Mouse (Mus musculus) heart, embryonic 14.5 days (tissue): ENCODE measurements around the gene Col7a1. TPM values are rescaled to one million over a fixed set of nuclear protein-coding genes. Genes with fewer than 3 reads are reported as not detected.

Experiments used
- ATAC-seq: fragments of 200-750 bp; cut with Nextera tagmentation; 2 replicates; pipeline ENCODE4 v1.8.0; 2017; ENCODE audit warnings: low read depth, moderate TSS enrichment; ENCODE audit not compliant: insufficient number of reproducible peaks, insufficient read depth, low FRiP score
- H3K27ac ChIP-seq, 2 experiments: fragments of 200-500 bp in 1 of 2; fragments of 300-500 bp in 1 of 2; sonication (generic) in 1 of 2; replicated peaks in 1 of 2; 2 replicates each; pipeline ENCODE4 v1.5.1; 2012 to 2014; ENCODE audit warnings: low read depth in 2 of 2, low read length in 2 of 2, control low read depth in 1 of 2, mild to moderate bottlenecking in 1 of 2, mixed read lengths in 1 of 2; ENCODE audit not compliant: control insufficient read depth in 1 of 2, insufficient read depth in 1 of 2
- H3K27me3 ChIP-seq: fragments of 300-500 bp; sonication (generic); 2 replicates; pipeline ENCODE4 v1.6.1; 2014; ENCODE audit warnings: mild to moderate bottlenecking, low read length, control low read depth; ENCODE audit not compliant: control insufficient read depth, insufficient read depth
- H3K36me3 ChIP-seq: fragments of 300-500 bp; sonication (generic); 2 replicates; pipeline ENCODE4 v1.6.1; 2014; ENCODE audit warnings: mild to moderate bottlenecking, control low read depth, low read length, mixed read lengths; ENCODE audit not compliant: control insufficient read depth, insufficient read depth
- H3K4me1 ChIP-seq, 2 experiments: fragments of 200-500 bp in 1 of 2; fragments of 300-500 bp in 1 of 2; sonication (generic) in 1 of 2; 2 replicates each; pipeline ENCODE4 v1.6.1; 2012 to 2014; ENCODE audit warnings: low read length in 2 of 2, control low read depth in 1 of 2, mixed read lengths in 1 of 2; ENCODE audit not compliant: control insufficient read depth in 2 of 2, insufficient read depth in 2 of 2
- H3K4me2 ChIP-seq: fragments of 300-500 bp; sonication (generic); 2 replicates; pipeline ENCODE4 v1.6.1; 2014; ENCODE audit warnings: mild to moderate bottlenecking, low read length
- H3K4me3 ChIP-seq, 2 experiments: fragments of 200-500 bp in 1 of 2; fragments of 300-500 bp in 1 of 2; sonication (generic) in 1 of 2; 2 replicates each; pipeline ENCODE4 v1.5.1; 2012 to 2014; ENCODE audit warnings: low read length in 2 of 2, mild to moderate bottlenecking in 2 of 2, control low read depth in 1 of 2, low read depth in 1 of 2, moderate library complexity in 1 of 2; ENCODE audit not compliant: control insufficient read depth in 1 of 2, insufficient read depth in 1 of 2
- H3K9ac ChIP-seq: fragments of 300-500 bp; sonication (generic); 2 replicates; pipeline ENCODE4 v1.6.1; 2014; ENCODE audit warnings: mild to moderate bottlenecking, low read length
- H3K9me3 ChIP-seq: fragments of 300-500 bp; sonication (generic); 2 replicates; pipeline ENCODE4 v1.6.1; 2016; ENCODE audit warnings: low read length, control low read depth; ENCODE audit not compliant: control insufficient read depth
- WGBS: fragments of 180-500 bp; shearing (Covaris S2); extraction: QIAGEN DNeasy Blood & Tissue Kit; methylation state at CpG from one replicate; pipeline ENCODE4 v1.1.7; 2014; 5-methylcytosine and 5-hydroxymethylcytosine counted together
- polyA plus RNA-seq: library from polyadenylated mRNA; unstranded; fragments of >200 nt; fragmentation: Nextera tagmentation; extraction: Ambion mirVana; gene quantifications from 2 replicates; pipeline ENCODE4 v1.2.1, GENCODE M21; 2014

The Col7a1 gene
- polyA plus RNA-seq, 1 experiment from 2014 or later = 0.72 TPM

DNA sequence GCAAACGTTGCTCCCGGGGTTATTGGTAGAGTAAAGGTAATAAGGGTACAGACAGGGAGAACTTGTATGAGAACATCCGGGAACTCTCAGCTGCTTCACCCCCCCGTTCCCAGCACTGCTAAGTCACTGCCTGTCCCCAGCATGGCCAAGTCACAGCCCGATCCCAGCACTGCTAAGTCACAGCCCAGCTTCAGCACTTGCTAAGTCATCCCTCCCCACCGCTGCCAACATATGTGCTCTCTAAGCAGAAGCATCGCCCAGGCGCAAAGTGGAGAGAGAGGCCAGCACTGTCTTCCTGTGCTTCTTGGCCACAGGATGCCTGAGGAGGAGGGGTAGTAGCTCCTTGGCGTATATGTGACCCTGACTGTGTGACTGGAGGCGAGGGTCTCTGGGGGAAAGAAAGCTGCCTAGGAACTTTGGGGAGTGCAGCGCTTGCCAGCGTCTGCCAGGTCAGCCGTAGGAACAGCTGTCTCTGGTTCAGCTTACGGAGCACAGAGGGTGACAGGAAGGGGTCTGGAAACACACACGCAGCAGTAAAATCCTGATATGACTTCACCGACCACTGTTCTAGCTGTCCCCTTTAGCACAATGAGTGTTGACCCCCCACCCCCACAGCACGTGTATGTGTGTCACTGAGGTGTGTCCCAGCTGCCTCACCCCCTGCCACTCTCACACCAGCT is 56.4 kb downstream of the Col7a1 start:
- Histone ChIP-seq H3K27ac (no peak overlapping the region), H3K4me3 (no peak overlapping the region), H3K9me3 (no peaks in the 10 kb centered on the region), H3K9ac (peak overlapping the region; percentile 38), H3K36me3 (no peaks in the 10 kb centered on the region), H3K4me1 (peaks cover 11 to 14% of the 10 kb centered on the region in 2 experiments), H3K4me2 (peak overlapping the region; percentile 44), H3K27me3 (no peaks in the 10 kb centered on the region)
- WGBS = 30% methylated on average over 17 of the region's 17 CpGs
- 0 out of 2 replicates have a peak, but pooled peaks have one; percentile 23 for ATAC-seq

DNA sequence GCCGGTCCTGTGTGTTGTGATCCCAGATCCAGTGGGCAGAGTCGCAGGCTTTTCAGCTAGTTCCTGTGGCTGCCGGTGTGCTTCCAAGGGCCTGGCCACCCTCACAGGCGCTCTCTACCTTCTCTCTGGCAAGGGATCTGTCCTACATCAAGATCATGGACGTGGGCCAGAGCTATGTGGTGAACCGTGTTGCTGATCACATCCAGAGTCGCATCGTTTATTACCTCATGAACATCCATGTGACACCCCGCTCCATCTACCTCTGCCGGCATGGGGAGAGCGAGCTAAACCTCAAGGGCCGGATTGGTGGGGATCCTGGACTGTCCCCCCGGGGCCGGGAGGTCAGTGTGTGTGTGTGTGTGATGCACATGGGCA is 56.9 kb downstream of the Col7a1 start:
- H3K36me3 ChIP-seq = no peaks in the 10 kb centered on the region
- no peaks in the 10 kb centered on the region for H3K27me3 ChIP-seq
- WGBS = 57% methylated on average over 14 of the region's 14 CpGs
- H3K9me3 ChIP-seq = no peaks in the 10 kb centered on the region
- no peak overlapping the region for H3K27ac ChIP-seq
- no peak for ATAC-seq
- H3K4me3 ChIP-seq = no peak overlapping the region
- peak overlapping the region; percentile 44; the same call in 1 of the 2 replicates for H3K4me2 ChIP-seq
- peaks cover 11 to 14% of the 10 kb centered on the region in 2 experiments for H3K4me1 ChIP-seq
- peak overlapping the region; percentile 38; the same call in 1 of the 2 replicates for H3K9ac ChIP-seq

GRCm38 (mm10) chr9:109015397-109015796 is 62.0 kb downstream of the Col7a1 start:
- Histone ChIP-seq H3K27me3 (no peaks in the 10 kb centered on the region), H3K36me3 (no peaks in the 10 kb centered on the region), H3K4me3 (no peak overlapping the region), H3K27ac (no peak overlapping the region), H3K9me3 (no peaks in the 10 kb centered on the region), H3K4me1 (peaks cover 0 to 5% of the 10 kb centered on the region in 2 experiments; a peak in 3 of 4 replicates), H3K9ac (no peak overlapping the region), H3K4me2 (no peak overlapping the region)
- WGBS = 42% methylated on average over 8 of the region's 8 CpGs
- ATAC-seq = no peak

GRCm38 (mm10) chr9:109016973-109017604 is 63.7 kb downstream of the Col7a1 start:
- 45% methylated on average over 11 of the region's 11 CpGs for WGBS
- Histone ChIP-seq H3K9ac (no peak overlapping the region), H3K4me2 (no peak overlapping the region), H3K4me3 (no peak overlapping the region), H3K9me3 (no peaks in the 10 kb centered on the region), H3K27ac (no peak overlapping the region), H3K36me3 (no peaks in the 10 kb centered on the region), H3K27me3 (no peaks in the 10 kb centered on the region), H3K4me1 (peaks cover 0 to 5% of the 10 kb centered on the region in 2 experiments; a peak in 2 of 4 replicates)
- ATAC-seq = no peak

- no peak for ATAC-seq
- no peak overlapping the region for H3K27ac ChIP-seq
- WGBS = 79% methylated on average over 4 of the region's 4 CpGs
- H3K27me3 ChIP-seq = no peaks in the 10 kb centered on the region
- no peak overlapping the region for H3K4me3 ChIP-seq
- no peaks in the 10 kb centered on the region for H3K4me1 ChIP-seq
- no peaks in the 10 kb centered on the region for H3K36me3 ChIP-seq
- H3K9ac ChIP-seq = no peak overlapping the region
- H3K4me2 ChIP-seq = no peak overlapping the region
- H3K9me3 ChIP-seq = no peaks in the 10 kb centered on the region
These were observed 68.0 kb downstream of the Col7a1 start for GRCm38 (mm10) chr9:109021428-109021827.

- H3K9ac ChIP-seq = no peak overlapping the region
- H3K36me3 ChIP-seq = no peaks in the 10 kb centered on the region
- ATAC-seq = no peak
- WGBS = 89% methylated on average over 17 of the region's 17 CpGs
- H3K27ac ChIP-seq = no peak overlapping the region
- H3K27me3 ChIP-seq = no peaks in the 10 kb centered on the region
- H3K4me3 ChIP-seq = no peak overlapping the region
- H3K4me1 ChIP-seq = peaks cover 0 to 7% of the 10 kb centered on the region in 2 experiments; a peak in 1 of 4 replicates
- H3K4me2 ChIP-seq = no peak overlapping the region
- no peaks in the 10 kb centered on the region for H3K9me3 ChIP-seq
These were observed 69.7 kb downstream of the Col7a1 start for GRCm38 (mm10) chr9:109022866-109023685.

DNA sequence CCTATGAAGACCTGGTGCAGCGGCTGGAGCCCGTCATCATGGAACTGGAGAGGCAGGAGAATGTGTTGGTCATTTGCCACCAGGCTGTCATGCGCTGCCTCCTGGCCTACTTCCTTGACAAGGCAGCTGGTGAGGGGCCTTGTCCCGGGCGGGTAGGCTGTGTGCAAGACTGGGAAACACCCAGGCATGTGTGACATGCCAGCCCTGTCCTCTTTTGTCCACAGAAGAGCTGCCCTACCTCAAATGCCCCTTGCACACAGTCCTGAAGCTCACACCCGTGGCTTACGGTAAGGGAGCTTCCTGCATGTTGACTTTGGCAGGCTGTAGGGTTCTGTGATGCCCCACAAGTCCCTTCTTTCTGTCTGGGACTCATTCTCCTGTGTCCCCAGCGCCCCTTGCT is 74.1 kb downstream of the Col7a1 start:
- H3K27ac ChIP-seq = no peak overlapping the region
- no peak overlapping the region for H3K9ac ChIP-seq
- 57% methylated on average over 8 of the region's 8 CpGs for WGBS
- H3K4me1 ChIP-seq = peaks cover 0 to 7% of the 10 kb centered on the region in 2 experiments; a peak in 1 of 4 replicates
- no peaks in the 10 kb centered on the region for H3K9me3 ChIP-seq
- H3K4me2 ChIP-seq = no peak overlapping the region
- no peak overlapping the region for H3K4me3 ChIP-seq
- H3K27me3 ChIP-seq = no peaks in the 10 kb centered on the region
- ATAC-seq = no peak
- no peaks in the 10 kb centered on the region for H3K36me3 ChIP-seq
